Mouse (Mus musculus): ENCODE results near the gene Ttc32. TPM values are rescaled to one million over a fixed set of nuclear protein-coding genes. Genes with fewer than 3 reads are reported as not detected.

Ttc32 gene
- polyA plus RNA-seq, 1 experiment from 2014 or later: 27.9 TPM

Other genes with a start within 250 kb of the Ttc32 start
- 334 and 336 TPM in 2 replicates for gene Laptm4a, start 108.3 kb upstream of the Ttc32 start, polyA plus RNA-seq (2015; fragmentation: Nextera tagmentation; extraction: Ambion mirVana)
- gene Matn3, start 82.1 kb upstream of the Ttc32 start, polyA plus RNA-seq (2015; fragmentation: Nextera tagmentation; extraction: Ambion mirVana): 3.3 and 3.7 TPM in 2 replicates
- 21.5 and 22.1 TPM in 2 replicates for gene Wdr35, start 56.1 kb upstream of the Ttc32 start, polyA plus RNA-seq (2015; fragmentation: Nextera tagmentation; extraction: Ambion mirVana)

All from lung, embryonic 16.5 days (tissue).